Mouse (Mus musculus) layer of hippocampus, adult 9-10 months (tissue): Measurements from ENCODE around the gene Adh4.
A peak's percentile ranks its signal among the peaks of the same experiment; 100 is the strongest.
"Not testable (repeated sequence)": the region's sequence is repeated elsewhere in the genome, so short reads cannot be mapped to it uniquely, and the experiment has no call there.

Experiments
- DNase-seq: peaks from one replicate; pipeline ENCODE4 v3.0.0; 2022; ENCODE audit warnings: low spot score

Adh4 gene

DNA sequence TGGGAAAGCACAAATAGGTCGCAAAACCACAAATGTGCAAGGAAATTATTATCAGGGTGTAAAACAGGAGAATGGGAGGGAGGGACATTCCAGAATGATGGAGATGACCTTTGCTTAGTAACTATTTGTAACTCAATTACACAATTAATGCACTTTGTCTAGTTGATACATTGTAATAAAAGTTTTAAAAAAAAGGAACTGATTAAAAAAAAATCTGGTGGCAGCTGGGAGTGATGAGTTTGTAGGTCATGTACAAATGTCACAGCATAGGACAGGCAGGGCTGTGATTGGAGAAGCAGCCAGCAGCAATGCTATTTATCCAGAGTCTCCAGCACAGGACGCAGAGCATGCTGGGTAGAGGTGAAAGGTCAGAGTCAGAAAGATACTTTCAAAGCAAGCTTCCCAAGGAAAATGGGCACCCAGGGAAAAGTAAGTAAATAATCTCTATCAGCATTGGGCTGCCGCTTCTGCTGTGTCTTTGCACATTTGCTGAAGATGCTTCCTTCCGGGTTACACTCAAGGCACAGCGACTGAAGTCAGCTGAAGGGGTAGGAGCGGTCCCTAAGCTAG lies at the start of gene Adh4:
Gene Adh4 (plus strand): TSS at position 346 of the 570 bp plus-strand sequence.
- no peak for DNase-seq

DNA sequence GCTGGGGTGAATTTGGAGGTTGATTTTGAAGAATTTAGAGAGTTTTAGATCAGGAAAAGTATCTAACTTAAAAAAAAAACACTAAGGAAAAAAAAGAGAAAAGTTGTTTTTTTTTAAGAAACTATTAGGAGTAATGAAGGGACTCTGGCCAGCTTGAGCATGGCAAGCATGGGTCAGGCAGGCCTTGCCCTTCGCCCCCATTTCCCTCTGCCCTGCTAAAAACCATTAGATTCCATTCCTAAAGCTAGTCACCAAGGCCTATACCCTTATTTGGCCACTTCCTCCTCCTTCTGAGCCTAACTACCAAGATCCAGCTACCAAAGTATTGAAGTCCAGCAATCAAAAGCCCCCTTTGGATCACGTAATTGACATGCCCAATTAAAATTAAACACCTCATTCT lies 49.1 kb upstream of the Adh4 start:
- DNase-seq, result no peak

DNA sequence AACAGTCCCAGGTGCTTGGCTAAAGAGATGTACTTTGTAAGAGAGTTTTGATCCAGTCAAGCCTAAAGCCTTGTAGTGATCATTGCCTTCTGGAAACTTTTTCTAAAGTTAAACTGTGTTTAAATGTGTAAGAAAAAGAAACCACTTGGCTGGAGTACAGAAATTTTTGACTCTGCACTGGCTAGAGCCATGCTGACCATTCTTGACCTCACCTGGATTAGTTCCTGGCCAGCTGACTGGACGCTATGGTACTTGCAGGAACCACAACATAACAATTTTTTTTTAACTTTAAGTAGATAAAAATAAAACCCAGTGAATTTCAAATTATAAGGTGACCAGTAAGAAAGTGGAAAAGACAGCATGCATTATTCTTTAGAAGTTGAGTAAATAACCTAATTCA lies 45.7 kb upstream of the Adh4 start:
- no peak for DNase-seq

DNA sequence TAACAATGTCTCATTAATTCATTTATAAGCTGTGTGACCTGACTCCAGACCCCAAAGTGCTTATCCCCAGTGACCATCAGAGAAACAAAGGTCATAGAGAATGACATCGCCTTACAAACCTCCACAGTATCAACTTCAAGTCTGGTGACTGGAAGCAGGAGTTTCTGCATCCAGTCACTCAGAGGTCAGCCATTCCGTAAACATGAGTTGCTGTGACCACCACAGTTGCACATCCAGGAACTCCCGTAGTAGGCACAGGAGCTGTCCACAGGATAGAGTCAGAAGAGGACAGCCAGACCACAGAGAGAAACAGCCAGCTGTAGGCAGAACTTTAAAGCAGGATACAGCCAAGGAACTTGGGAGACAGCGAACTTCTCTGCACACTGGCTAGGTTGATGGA lies 45.0 kb upstream of the Adh4 start:
- not testable (repeated sequence) for DNase-seq

DNA sequence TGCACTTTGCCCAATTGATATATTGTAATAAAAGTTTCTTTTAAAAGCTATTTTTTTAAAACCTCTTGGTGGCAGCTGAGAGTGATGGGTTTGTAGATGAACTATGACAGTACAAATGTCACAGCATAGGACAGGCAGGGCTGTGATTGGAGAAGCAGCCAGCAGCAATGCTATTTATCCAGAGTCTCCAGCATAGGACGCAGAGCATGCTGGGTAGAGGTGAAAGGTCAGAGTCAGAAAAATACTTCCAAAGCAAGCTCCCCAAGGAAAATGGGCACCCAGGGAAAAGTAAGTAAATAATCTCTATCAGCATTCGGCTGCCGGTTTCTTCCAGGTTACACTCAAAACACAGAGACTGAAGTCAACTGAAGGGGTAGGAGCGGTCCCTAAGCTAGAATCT lies 41.3 kb upstream of the Adh4 start:
- DNase-seq, result no peak

DNA sequence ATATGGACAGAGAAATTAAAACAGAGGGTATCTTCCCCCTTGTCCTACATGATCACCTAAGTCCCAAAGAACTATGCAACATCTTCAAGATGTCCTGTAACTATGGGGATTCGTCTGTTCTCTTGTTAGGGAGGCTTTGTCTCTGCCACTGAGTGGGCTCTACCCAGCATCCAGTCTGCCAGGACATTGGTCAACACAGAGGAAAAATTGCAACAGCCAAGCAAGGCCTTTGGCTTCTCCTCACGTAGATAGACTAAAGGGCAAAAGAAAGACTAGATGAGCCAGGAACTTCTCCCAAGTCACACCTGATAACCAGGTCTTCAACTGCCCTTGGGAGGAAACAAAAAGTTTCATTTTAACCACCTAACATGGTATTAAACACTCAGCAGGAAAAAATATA lies 40.1 kb upstream of the Adh4 start:
- no peak for DNase-seq

DNA sequence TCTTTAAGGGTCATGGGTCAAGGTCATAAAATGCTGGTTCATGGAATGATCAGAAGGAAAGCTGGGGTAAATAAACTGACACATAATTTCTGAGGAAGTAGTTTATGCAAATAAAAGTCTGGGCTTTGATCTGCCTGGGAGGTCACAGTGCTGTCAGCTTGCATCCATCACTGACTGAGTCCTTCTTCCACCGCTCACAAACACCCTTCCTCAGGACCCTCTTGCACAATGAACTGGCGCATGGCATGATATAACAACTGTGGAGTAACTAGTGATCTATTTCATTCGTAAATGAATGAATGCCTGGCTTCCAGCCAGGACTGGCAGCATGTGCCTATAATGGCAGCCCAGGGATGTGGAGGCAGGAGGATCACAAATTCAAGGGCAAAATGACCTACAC lies 34.1 kb upstream of the Adh4 start:
- DNase-seq, result no peak

DNA sequence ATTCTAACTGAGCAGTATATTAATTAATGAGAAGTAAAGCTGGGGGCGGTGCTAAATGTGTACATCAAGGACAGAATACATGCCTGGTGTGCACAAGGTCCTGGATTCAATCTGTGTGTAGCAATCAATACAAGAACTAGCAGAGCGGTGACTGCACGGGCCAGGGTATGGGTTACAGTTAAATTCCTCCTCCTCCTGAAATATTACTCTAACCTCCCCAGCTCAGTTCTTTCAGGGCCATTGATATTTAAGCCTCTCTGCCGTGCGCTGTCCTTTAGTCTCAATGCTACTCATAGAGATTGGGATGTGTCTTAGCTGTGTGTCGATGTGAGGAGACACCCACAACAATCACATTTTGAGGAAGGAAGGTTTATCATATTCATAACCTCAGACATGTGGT lies 28.1 kb upstream of the Adh4 start:
- no peak for DNase-seq

DNA sequence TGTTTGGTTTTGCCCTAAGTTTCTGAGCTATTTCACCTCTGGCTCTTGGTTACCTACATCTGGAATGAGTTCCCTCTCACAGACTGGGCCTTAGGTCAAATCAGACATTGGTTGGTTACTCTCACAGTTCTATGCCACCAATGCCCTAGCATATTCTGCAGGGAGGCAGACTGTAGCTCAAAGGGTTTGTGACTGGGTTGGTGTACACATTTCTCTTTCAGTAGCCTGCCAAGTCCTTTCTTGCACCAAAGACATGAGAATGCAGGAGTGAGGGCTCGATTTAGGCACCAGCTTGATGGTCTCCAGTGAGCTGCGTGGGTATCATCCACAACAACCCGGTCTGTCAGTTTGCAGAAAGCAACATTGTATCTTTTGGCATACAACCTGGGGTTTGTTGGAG lies 10.4 kb upstream of the Adh4 start:
- DNase-seq, result no peak

DNA sequence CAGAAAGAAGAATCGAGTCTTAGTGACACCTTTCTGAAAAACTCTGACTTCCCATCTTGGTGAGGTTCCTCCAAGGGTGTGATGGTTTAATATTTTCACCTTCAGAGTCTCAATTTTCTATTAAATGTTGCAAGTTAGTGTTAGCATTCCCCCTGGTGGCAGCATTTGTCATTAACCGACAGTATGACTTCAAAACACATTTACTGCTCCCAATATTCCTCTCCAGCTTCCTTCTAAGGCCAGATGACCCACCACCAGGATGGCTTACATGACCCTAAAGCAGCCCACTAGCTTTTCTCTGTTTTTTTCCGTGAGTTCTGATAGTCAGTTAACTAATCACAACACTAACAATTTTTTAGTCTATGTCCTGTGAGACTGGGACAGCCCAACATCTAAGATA lies 9.9 kb upstream of the Adh4 start:
- peak; percentile 40 for DNase-seq

DNA sequence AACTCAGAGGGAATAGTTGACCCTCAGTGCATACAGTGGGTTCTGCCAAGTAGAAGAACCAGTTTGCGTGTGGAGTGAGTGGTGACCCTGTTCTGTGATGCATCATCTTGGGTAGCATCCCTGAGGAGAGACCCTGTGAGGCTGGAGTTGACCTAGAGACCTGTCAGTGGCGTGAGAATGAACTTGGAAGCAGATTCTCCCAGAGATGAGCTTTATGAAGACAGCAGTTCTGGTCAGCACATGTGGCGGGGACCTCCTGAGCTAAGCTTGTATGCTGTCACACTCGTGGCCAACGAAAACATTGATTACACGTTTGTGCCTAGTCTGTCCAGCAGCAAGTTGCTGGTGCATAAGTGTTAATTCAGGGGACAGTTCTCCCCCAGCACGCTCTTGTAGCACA lies 9.4 kb upstream of the Adh4 start:
- DNase-seq, result no peak

DNA sequence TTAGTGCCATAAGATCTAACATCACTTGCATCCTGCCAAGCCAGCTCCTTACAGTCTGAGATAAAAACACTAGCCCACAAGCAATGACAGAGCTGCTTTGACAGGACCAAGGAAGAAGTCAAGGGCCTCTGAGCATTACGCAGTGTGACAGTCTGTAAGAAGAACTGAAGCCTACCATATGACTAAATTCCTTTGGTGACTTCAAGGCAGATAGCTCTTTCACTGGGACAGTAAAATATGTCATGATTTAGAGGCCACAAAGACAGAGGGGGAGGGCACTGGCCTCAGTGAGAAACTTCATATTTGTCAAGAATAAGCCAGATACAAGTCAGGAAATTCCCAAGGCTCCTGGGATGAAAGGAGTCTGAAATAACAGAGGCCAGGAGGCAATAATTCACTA lies 7.3 kb upstream of the Adh4 start:
- DNase-seq, result no peak

DNA sequence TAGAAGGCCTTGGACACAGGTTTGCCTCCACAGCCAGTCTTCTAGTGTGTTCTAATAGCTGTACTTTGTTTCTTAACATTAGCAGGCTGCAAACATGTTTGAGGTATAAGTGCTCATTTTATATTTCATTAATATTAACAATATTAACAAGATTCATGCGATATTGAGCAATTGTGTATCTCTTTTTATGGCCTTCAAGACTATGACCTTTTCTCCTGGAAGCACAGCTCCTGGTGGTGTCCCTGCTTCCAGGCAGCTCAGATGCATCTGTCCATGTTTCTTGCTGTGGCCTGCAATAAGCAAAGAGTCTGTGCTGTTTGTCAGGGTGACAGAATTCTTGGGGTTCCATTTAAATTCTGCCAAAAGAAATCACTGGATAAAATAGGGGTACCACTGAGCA lies 5.7 kb upstream of the Adh4 start:
- no peak for DNase-seq

DNA sequence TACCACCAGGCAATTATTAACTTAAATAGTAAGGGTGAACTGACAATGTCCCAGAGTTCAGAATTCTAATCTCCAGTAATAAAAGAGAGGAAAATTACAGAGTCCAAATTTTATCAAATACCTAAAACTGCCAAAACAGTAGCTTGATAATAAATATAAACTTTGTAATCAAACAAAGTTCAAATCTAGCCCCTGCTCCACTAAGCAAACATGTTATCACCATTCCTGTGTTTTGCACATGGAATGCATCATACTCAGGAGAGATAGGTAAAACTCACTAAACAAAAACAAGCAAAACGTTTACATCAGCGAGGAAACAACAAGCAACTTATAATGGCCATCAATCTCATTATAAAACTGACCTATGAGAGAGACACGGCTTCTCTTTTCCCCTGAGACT lies 5.1 kb upstream of the Adh4 start:
- DNase-seq, result no peak

DNA sequence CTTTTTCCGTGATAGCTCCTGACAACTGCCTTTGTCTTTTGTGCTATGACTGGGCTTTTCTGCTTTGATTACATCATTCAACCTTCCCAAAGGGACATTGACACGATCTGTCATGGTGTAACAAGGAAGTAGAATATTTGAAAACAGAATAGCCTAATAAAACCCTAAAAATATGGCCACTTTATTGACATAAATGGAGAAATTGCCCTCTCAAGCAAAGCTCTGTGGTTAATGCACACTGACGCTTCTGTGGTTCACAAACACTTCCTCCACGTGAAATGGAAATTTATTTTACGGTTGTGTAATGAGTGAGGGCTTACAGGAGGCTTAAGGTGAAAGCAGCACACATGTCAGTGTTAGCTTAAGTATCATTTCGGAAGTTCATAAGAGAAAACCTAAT lies 4.1 kb downstream of the Adh4 start:
- no peak for DNase-seq

DNA sequence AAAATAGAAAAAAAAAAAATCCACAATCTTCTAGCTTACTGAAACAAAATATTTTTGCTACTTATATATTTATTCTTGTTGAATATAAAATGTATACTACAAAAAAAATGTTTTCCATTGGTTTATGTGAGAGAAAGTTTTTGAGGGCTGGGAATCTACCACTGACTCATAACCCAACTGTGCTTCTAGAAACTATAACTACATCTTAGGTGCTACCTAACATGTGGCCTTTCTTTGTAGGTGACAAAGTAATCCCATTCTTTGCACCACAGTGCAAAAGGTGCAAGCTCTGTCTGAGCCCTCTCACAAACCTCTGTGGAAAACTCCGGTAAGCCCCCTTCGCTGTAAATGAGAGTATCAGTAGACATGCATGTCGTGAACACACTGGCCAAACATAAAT lies 5.1 kb downstream of the Adh4 start:
- DNase-seq, result no peak

DNA sequence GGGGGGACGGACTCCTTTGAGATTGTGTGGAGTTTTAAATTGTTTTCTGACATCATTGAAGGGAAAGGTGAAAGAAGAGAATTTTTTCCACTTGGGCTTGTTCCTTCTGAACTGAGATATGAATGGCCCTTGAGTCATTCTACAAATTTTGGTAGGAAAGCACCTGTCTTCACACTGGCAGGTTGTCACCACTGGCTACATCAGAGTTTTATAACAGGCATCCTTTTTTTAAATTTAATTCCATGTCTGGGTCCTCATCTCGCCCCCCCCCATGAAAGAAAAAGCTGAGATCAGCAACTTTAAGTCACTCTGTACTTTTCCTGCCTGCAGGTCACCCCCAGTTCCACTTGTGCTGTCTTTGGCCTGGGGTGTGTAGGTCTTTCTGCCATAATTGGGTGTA lies 8.4 kb downstream of the Adh4 start:
- no peak for DNase-seq

DNA sequence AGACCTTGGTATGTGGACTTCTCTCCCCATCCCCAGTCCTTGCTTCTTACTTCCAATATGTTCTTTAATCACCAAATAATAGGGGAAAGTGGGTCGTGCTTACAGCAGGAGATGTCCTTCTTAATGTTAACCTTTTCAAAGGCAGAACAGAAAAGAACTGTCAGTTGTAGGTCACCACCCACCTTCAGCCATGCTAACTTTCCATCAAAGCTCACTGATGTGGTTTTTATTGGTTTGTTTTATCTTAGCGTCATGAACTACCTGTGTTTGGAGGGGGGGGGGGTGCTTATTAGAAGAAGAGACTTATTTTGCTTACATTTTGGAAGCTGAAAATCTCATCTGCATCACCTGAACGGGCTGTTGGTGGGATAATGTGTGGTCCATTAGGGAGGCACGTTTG lies 9.0 kb downstream of the Adh4 start:
- no peak for DNase-seq

DNA sequence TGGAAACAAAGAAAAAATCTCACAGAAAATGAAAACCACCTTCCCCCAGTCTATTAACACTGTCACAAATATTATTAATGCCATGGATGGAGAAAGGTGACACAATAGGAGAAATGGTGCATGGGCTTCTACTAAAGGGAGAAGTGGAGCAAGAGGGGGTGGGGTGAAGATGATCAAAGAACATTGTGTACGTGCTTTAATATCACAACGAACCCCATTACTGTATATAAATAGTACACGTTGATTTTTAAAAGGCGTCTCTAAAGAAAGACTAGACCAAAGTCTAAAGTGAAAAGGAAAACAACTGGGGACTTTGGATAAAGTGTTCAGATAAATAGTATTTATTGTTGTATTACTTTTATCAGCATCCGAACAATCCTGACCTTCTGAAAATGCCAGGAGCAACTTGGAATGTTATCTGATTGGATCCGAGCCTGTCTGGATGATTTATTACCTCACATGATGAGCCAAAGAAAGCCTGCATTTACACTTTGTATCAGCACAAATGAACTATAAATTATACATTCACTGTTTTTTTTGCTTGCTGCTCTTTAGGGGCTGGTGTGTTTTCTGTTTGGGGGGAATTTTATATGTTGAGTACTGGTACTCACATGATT lies 15.2 kb downstream of the Adh4 start:
- DNase-seq, result no peak

DNA sequence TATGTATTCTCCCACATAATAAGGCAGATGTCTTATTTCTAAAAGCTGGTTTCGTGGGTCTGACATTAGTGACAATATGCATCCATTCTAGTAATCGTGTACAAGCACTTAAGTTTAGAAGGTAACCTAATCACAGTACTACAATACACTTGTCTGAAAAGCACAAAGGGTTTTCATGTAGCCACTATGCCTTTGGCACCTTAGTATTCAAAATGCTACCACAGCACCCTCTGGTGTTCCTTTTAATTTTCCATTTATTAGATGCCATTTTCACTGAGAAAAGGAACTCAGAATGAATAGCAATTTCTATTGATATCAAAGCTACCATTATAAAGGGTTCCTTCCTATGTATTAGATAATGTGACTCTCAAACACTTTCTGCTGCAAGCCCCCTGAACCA lies 16.6 kb downstream of the Adh4 start:
- no peak for DNase-seq

DNA sequence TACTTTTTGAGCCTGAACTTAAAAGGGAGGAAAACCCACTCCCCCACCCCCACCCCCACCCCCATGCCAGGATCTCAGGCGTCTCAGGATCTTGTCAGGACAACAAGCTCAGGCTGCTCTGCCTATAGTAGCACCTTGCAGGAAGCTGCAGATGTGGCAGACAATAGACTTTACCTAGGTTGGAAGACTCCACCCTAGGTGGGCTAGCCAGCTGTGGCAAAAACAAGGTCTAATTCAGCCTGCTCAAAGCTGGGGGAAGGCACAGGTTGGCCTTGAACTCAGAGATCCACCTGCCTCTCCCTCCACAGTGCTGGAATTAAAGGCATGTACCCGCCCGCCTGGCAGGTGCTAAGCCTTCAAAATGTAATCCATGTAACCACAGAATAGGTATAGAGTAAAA lies 23.4 kb downstream of the Adh4 start:
- DNase-seq, result no peak

DNA sequence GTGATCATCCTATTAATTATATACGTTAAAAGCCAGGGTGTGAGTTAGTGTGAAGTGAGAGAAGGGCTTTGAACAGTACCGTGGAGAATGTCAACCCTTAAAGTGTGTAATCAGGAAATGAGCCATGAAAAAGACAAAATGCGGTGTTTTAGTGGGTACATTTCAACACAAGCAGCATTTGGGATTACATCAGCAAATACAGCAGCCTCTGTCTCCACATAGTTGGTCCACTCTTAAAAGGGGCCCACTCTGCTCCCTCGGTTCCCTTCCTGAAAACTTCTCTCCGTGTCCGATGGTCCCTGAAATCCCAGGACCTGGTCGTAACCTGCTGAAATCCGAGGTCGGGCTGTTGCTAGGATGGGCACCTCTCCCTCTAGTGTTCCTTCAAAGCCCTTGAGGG lies 26.9 kb downstream of the Adh4 start:
- no peak for DNase-seq

DNA sequence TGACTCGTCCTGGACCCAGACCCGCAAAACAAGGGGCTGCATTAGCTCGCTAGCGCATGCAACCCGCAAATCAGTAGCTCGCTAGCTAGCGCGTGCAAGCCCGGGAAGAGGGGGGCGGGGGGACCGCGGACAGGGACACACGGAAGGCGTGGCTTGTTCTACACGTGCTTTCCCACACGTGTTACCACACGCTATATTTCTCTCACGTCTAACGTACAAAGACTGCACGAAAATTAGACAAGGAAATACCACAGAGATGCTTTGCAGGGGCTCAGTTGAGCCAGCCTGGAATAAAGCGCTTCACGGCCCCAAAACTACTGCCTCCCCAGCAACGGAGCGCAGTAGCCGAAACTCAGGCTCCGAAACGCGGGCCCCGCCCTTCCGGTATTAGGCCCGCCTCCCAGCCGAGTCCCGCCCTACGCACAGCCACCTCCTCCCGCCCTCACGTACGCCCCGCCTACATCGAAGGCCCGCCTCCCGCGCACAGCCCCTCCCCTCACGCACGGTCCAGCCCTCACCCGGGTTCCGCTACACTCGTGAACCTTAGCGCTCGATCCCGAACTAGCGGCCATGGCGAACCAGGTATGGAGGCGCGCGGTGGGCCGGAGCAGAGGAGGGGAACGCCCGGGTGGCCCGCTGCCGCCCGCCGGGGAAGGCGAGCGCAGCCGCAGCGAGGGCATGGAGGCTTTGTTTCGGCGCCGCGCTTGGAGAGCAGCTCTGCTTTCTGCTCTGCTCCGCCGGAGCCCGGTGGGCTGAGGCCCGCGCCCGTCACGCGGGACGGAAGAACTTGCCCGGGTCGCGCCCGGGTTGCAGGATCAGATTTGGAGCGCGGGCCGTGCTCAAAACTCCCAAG lies 27.6 kb downstream of the Adh4 start, which contains the start of gene Adh5:
Gene Adh5 (plus strand): TSS at position 482 of the 853 bp plus-strand sequence.
- DNase-seq, result peak; percentile 57

DNA sequence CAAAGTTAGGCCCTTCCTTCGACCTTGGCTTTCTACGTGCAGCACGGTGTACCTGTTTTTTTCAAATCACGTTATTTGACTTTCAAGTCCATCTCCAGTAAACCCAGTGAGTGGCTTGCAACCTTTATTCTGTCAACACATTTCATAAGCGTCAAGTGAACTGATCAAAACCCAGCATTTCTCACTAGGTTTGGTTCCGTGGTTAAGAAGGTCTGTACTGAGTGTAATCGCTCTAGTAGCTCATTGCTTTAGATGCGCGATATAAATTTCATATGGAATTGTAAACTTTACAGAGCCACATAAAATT lies 28.2 kb downstream of the Adh4 start:
- no peak for DNase-seq
